Mouse (Mus musculus) T-cell, adult 2 months (primary cell): ENCODE results near the gene Slc33a1.

Source experiments
- DNase-seq: peaks from one replicate; pipeline ENCODE4 v3.0.0; 2022; ENCODE audit warnings: low spot score

Slc33a1 gene

GRCm38 (mm10) chr3:63897177-63897576 is 67.4 kb downstream of the Slc33a1 start:
- DNase-seq = no peak

GRCm38 (mm10) chr3:63896303-63896702 is 68.3 kb downstream of the Slc33a1 start:
- no peak for DNase-seq

GRCm38 (mm10) chr3:63895786-63896185 is 68.8 kb downstream of the Slc33a1 start:
- no peak for DNase-seq

GRCm38 (mm10) chr3:63893677-63894076 is 70.9 kb downstream of the Slc33a1 start:
- peak; percentile 2 for DNase-seq

GRCm38 (mm10) chr3:63892154-63892553 is 72.4 kb downstream of the Slc33a1 start:
- no peak for DNase-seq
